Mouse (Mus musculus) CH12.LX (cell line): ENCODE data around the gene Kcnd1. TPM values are rescaled to one million over a fixed set of nuclear protein-coding genes. Genes with fewer than 3 reads are reported as not detected.
A peak's percentile ranks its signal among the peaks of the same experiment; 100 is the strongest.

Experiments used
- DNase-seq: peaks from one replicate; pipeline ENCODE4 v3.0.0-alpha.2; 2013; ENCODE audit errors: extremely low read depth
- H3K27ac ChIP-seq: 2 replicates; pipeline ENCODE4 v1.5.1; 2012; ENCODE audit warnings: low read depth, mild to moderate bottlenecking, control low read depth, moderate library complexity; ENCODE audit not compliant: insufficient read depth
- H3K27me3 ChIP-seq: replicated peaks from 2 replicates; pipeline ENCODE3; 2012; ENCODE audit warnings: inconsistent platforms
- H3K36me3 ChIP-seq, 2 experiments: replicated peaks in 1 of 2; 2 replicates each; pipeline versions ENCODE3 to v1.6.1; 2012; ENCODE audit warnings: inconsistent platforms in 1 of 2, low read length in 1 of 2, mild to moderate bottlenecking in 1 of 2, mixed read lengths in 1 of 2, moderate library complexity in 1 of 2; ENCODE audit not compliant: control insufficient read depth in 1 of 2, insufficient read depth in 1 of 2
- H3K4me1 ChIP-seq, 2 experiments: 2 replicates each; pipeline ENCODE4 v1.6.1; 2012; ENCODE audit warnings: inconsistent platforms in 1 of 2, moderate library complexity in 1 of 2; ENCODE audit not compliant: insufficient read depth in 2 of 2, control insufficient read depth in 1 of 2
- H3K4me2 ChIP-seq: 2 replicates; pipeline ENCODE4 v1.6.1; 2012; ENCODE audit warnings: low read depth, mild to moderate bottlenecking, control low read depth; ENCODE audit not compliant: poor library complexity, insufficient read depth, severe bottlenecking
- H3K4me3 ChIP-seq, 3 experiments: fragments of 150-350 bp in 1 of 3; sonication (generic) in 1 of 3; replicated peaks in 1 of 3; 2 replicates each; pipeline versions ENCODE3 to v1.5.1; 2011 to 2012; ENCODE audit warnings: low read depth in 2 of 3, low read length in 2 of 3, mild to moderate bottlenecking in 2 of 3, moderate library complexity in 2 of 3, control low read depth in 1 of 3, improper control_type of control experiment in 1 of 3, inconsistent platforms in 1 of 3, mixed read lengths in 1 of 3; ENCODE audit not compliant: poor library complexity in 1 of 3
- H3K79me2 ChIP-seq: replicated peaks from 2 replicates; pipeline ENCODE4 v1.6.1; 2012; ENCODE audit warnings: mild to moderate bottlenecking, moderate library complexity; ENCODE audit not compliant: control insufficient read depth, poor library complexity, insufficient read depth, severe bottlenecking; ENCODE audit errors: extremely low read depth
- H3K9ac ChIP-seq: 2 replicates; pipeline ENCODE4 v1.6.1; 2012; ENCODE audit warnings: low read depth, mild to moderate bottlenecking, control low read depth, moderate library complexity; ENCODE audit not compliant: insufficient read depth
- H3K9me3 ChIP-seq: replicated peaks from 2 replicates; pipeline ENCODE3; 2012; ENCODE audit warnings: low read length, inconsistent platforms, mixed read lengths
- CHD1 ChIP-seq: IDR thresholded peaks from 2 replicates; pipeline ENCODE4 v1.6.1; 2012; ENCODE audit warnings: low read depth, low read length, improper control_type of control experiment, inconsistent platforms
- CHD2 ChIP-seq: IDR thresholded peaks from 2 replicates; pipeline ENCODE4 v1.6.1; 2011; ENCODE audit warnings: low read length, improper control_type of control experiment
- CTCF ChIP-seq, 2 experiments: IDR thresholded peaks in 1 of 2; conservative IDR thresholded peaks in 1 of 2; 2 replicates each; pipeline ENCODE4 v1.5.1; 2011 to 2012; ENCODE audit warnings: low read depth in 2 of 2, low read length in 2 of 2, improper control_type of control experiment in 1 of 2, inconsistent platforms in 1 of 2, mild to moderate bottlenecking in 1 of 2, moderate library complexity in 1 of 2
- ELF1 ChIP-seq: IDR thresholded peaks from 2 replicates; pipeline ENCODE4 v1.6.1; 2014; ENCODE audit warnings: low read depth, mild to moderate bottlenecking, inconsistent platforms, low read length, improper control_type of control experiment
- ETS1 ChIP-seq: conservative IDR thresholded peaks from 2 replicates; pipeline ENCODE4 v1.6.1; 2012; ENCODE audit warnings: low read depth, mild to moderate bottlenecking, inconsistent platforms, low read length, improper control_type of control experiment, moderate library complexity
- GABPA ChIP-seq: IDR thresholded peaks from 2 replicates; pipeline ENCODE4 v1.6.1; 2012; ENCODE audit warnings: low read depth, low read length, improper control_type of control experiment, inconsistent platforms; ENCODE audit not compliant: insufficient replicate concordance
- HCFC1 ChIP-seq: IDR thresholded peaks from 2 replicates; pipeline ENCODE4 v1.6.1; 2012; ENCODE audit warnings: low read depth, mild to moderate bottlenecking, inconsistent platforms, low read length, improper control_type of control experiment
- JUND ChIP-seq: conservative IDR thresholded peaks from 2 replicates; pipeline ENCODE4 v1.6.1; 2011; ENCODE audit warnings: low read depth, low read length, improper control_type of control experiment
- KAT2A ChIP-seq: IDR thresholded peaks from 2 replicates; pipeline ENCODE4 v1.6.1; 2012; ENCODE audit warnings: low read length, improper control_type of control experiment, inconsistent platforms; ENCODE audit not compliant: insufficient replicate concordance
- MAFK ChIP-seq: IDR thresholded peaks from 2 replicates; pipeline ENCODE4 v1.6.1; 2011; ENCODE audit warnings: low read length, improper control_type of control experiment; ENCODE audit not compliant: insufficient replicate concordance
- MAZ ChIP-seq: IDR thresholded peaks from 2 replicates; pipeline ENCODE4 v1.6.1; 2012; ENCODE audit warnings: low read depth, mild to moderate bottlenecking, inconsistent platforms, low read length, improper control_type of control experiment, moderate library complexity
- MXI1 ChIP-seq: IDR thresholded peaks from 2 replicates; pipeline ENCODE4 v1.6.1; 2011; ENCODE audit warnings: mild to moderate bottlenecking, low read depth, low read length, improper control_type of control experiment
- MYC ChIP-seq: IDR thresholded peaks from 2 replicates; pipeline ENCODE4 v1.6.1; 2011; ENCODE audit warnings: low read depth, mild to moderate bottlenecking, improper control_type of control experiment, low read length
- NRF1 ChIP-seq: IDR thresholded peaks from 2 replicates; pipeline ENCODE4 v1.6.1; 2014; ENCODE audit warnings: low read depth, mild to moderate bottlenecking, inconsistent platforms, low read length, improper control_type of control experiment, moderate library complexity
- PAX5 ChIP-seq: IDR thresholded peaks from 2 replicates; pipeline ENCODE4 v1.6.1; 2012; ENCODE audit warnings: low read length, inconsistent platforms, mixed read lengths
- POLR2A ChIP-seq: IDR thresholded peaks from 2 replicates; pipeline ENCODE4 v1.6.1; 2011; ENCODE audit warnings: low read depth, mild to moderate bottlenecking, improper control_type of control experiment, low read length
- POLR2AphosphoS2 ChIP-seq: IDR thresholded peaks from 2 replicates; pipeline ENCODE4 v1.6.1; 2011; ENCODE audit warnings: low read depth, low read length, improper control_type of control experiment
- RAD21 ChIP-seq: IDR thresholded peaks from 2 replicates; pipeline ENCODE4 v1.6.1; 2011; ENCODE audit warnings: low read depth, mild to moderate bottlenecking, low read length, improper control_type of control experiment, moderate library complexity
- RCOR1 ChIP-seq: conservative IDR thresholded peaks from 2 replicates; pipeline ENCODE4 v1.6.1; 2012; ENCODE audit warnings: low read depth, mild to moderate bottlenecking, inconsistent platforms, low read length, improper control_type of control experiment
- SIN3A ChIP-seq: IDR thresholded peaks from 2 replicates; pipeline ENCODE4 v1.6.1; 2012; ENCODE audit warnings: low read length, improper control_type of control experiment, inconsistent platforms
- SMC3 ChIP-seq: IDR thresholded peaks from 2 replicates; pipeline ENCODE4 v1.6.1; 2011; ENCODE audit warnings: low read depth, low read length, improper control_type of control experiment
- UBTF ChIP-seq: IDR thresholded peaks from 2 replicates; pipeline ENCODE4 v1.6.1; 2012; ENCODE audit warnings: low read depth, mild to moderate bottlenecking, inconsistent platforms, low read length, improper control_type of control experiment, moderate library complexity
- dilution Hi-C: fragments of 300-500 bp; cut with MboI; formaldehyde crosslinking; loops from 2 replicates; pipeline ENCODE4 v1.14.3; 2020; ENCODE audit warnings: low sequenced_read_pairs; ENCODE audit not compliant: extremely low pct_unique_long_range_greater_than_20kb, extremely low pct_ligation_motif_present
- in situ Hi-C: fragments of 300-500 bp; cut with MboI; formaldehyde crosslinking; loops from 3 replicates; pipeline ENCODE4 v1.14.3; 2019; ENCODE audit warnings: low sequenced_read_pairs, low pct_ligation_motif_present, low pct_unique_long_range_greater_than_20kb, mixed read lengths
- polyA plus RNA-seq: library from polyadenylated mRNA; unstranded; fragments of >175 nt; gene quantifications from 2 replicates; pipeline ENCODE4 v1.2.1, GENCODE M21; 2012; ENCODE audit warnings: low read depth; ENCODE audit not compliant: insufficient read length
- total RNA-seq, 2 experiments: library from RNA; depleted of rRNA; stranded (reverse); fragments of 300-350 nt in 1 of 2; fragments of >200 nt in 1 of 2; gene quantifications; 2 replicates each; pipeline ENCODE4 v1.2.3; 2012 to 2014

The Kcnd1 gene
- total and polyA plus RNA-seq, 3 experiments, result 0.51 to 3.4 (median 0.63) TPM

DNA sequence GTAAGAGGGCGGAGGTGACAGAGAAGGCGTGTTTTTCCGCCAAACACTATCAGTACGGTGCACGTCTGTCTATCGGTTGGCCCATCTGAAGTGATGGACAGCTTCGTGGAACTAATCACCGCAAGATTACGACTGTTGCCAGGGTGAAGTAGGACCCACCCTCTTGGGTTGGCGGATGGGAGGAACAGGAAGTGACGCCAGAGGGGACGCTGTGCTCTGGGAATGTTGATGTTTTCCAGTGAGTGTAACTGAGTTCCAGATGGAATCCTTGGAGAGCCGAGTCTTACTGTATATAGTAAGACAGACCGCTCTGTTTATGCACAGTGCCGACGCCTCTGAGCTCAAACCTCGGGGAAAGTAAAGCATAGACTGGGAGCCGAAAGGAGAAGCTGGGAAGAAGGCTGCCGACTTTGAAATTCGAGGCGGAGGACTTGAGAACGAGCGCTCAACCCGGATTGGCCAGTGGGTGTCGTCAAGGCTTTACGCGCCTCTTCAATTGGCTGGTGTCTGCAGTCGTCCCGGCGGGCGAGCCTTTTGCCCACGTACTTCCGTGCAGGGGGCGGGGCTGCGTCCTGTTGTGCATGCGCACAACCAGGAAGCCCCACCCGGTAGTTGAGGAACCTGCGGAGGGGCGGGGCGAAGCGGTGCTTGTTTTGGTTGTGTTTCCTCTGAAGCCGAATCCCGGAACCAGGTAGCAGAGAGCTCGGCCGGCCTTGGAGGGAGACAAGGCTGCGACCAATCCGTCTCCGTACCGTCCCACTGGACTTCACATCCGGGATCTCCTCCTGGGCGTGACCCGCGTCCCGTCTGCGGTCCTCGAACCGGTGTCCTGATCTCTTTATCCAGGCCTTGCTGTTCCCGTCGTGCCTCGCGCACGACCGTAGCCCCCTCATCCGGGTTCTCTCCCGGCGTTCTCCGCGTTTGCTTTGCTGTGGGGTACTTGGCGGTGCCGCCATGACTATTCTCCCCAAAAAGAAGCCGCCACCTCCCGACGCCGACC is 19.4 kb downstream of the Kcnd1 start, which contains the start of gene Otud5 (continued):
- peak; percentile 92 for TF ChIP-seq ELF1
- no peak for TF ChIP-seq CHD1
- peak; percentile 88 for TF ChIP-seq MXI1
- no peak for TF ChIP-seq ETS1
- TF ChIP-seq MAFK, result no peak
- TF ChIP-seq UBTF, result no peak
- TF ChIP-seq HCFC1, result no peak; the same call in none of the 2 replicates
- no peak for TF ChIP-seq JUND
- no peak for TF ChIP-seq GABPA
- peak; percentile 39; the same call in 1 of the 2 replicates for TF ChIP-seq SIN3A
- no peak for TF ChIP-seq CTCF (conservative IDR thresholded peaks at IDR 0.05 in 1 of 2, IDR thresholded peaks at IDR 0.05 in 1 of 2; ENCODE audit: low read depth in 2 of 2, low read length in 2 of 2)

DNA sequence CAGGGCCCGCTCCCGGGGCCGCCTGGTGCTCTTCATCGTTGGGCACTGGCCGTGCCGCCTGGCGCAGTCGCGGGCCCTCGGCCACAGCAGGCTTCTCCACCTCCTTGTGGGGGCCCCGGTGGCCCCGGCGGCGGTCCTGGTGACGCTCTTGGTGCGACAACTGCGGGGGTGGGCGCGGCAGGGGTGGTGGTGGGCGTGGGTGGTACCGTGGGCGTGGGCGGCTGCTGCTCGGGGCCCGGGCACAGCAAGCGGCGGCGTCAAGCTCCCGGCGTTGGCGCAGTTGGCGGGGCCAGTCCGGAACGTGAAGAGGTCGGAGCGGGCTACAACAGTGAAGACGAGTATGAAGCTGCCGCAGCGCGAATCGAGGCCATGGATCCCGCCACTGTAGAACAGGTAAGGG is 20.2 kb downstream of the Kcnd1 start:
- peaks cover 0 to 18% of the 10 kb centered on the region in 2 experiments; a peak in 2 of 4 replicates for H3K4me1 ChIP-seq
- H3K9ac ChIP-seq, result peak overlapping the region; percentile 99
- TF ChIP-seq MAFK, result no peak
- 0 out of 2 replicates have a peak, but pooled peaks have one; percentile 8 for TF ChIP-seq SIN3A
- DNase-seq, result no peak
- in situ Hi-C loops, result no loop called here
- peak overlapping the region; percentile 78; the same call in 1 of the 2 replicates for H3K4me2 ChIP-seq
- dilution Hi-C loops, result no loop called here
- H3K79me2 ChIP-seq, result peaks cover 55% of the 10 kb centered on the region
- no peaks in the 10 kb centered on the region for H3K9me3 ChIP-seq
- peak overlapping the region; percentile 71 to 98 (median 75) for H3K4me3 ChIP-seq
- peak overlapping the region; percentile 68 for H3K27ac ChIP-seq
- H3K36me3 ChIP-seq, result peaks cover 7 to 26% of the 10 kb centered on the region in 2 experiments
- H3K27me3 ChIP-seq, result no peaks in the 10 kb centered on the region

DNA sequence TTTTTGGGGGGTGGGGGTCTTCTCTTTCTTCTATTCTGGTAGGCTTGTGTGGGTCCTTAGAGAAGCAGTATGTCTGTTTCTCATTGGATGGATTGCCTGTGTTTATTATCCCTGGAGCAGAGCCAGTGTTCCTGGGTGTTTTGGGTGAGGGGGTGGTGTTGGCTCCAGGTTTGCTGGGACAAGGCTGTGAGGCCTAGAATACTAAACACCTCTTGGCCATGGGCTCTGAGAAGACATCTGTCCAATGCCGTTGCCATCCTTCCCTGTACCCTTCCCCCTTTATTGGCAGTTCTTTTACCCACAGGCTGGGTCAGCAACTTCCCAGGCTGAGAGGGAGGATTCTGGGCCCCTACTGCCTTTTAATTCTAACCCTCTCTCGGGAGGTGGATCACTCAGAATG is 25.8 kb downstream of the Kcnd1 start:
- Histone ChIP-seq H3K4me2 (no peak overlapping the region), H3K27me3 (no peaks in the 10 kb centered on the region), H3K36me3 (peaks cover 24 to 67% of the 10 kb centered on the region in 2 experiments), H3K79me2 (peaks cover 54% of the 10 kb centered on the region), H3K4me3 (no peak overlapping the region), H3K4me1 (peaks cover 0 to 18% of the 10 kb centered on the region in 2 experiments; a peak in 2 of 4 replicates), H3K9ac (no peak overlapping the region), H3K9me3 (no peaks in the 10 kb centered on the region), H3K27ac (no peak overlapping the region)
- in situ Hi-C loops, result no loop called here
- DNase-seq, result no peak
- dilution Hi-C loops, result no loop called here
- TF ChIP-seq KAT2A, result no peak
- TF ChIP-seq POLR2AphosphoS2, result no peak
- TF ChIP-seq RAD21, result no peak
- no peak for TF ChIP-seq POLR2A
- TF ChIP-seq ELF1, result no peak
- no peak for TF ChIP-seq CTCF (conservative IDR thresholded peaks at IDR 0.05 in 1 of 2, IDR thresholded peaks at IDR 0.05 in 1 of 2; ENCODE audit: low read depth in 2 of 2, low read length in 2 of 2)
- TF ChIP-seq ETS1, result no peak
- no peak for TF ChIP-seq GABPA
- TF ChIP-seq RCOR1, result no peak
- TF ChIP-seq JUND, result no peak
- TF ChIP-seq MYC, result no peak
- no peak for TF ChIP-seq MXI1
- no peak for TF ChIP-seq CHD2
- TF ChIP-seq MAZ, result no peak
- no peak for TF ChIP-seq NRF1
- TF ChIP-seq SMC3, result no peak
- TF ChIP-seq PAX5, result no peak
